Mouse (Mus musculus) adrenal gland, postnatal 14 days (tissue): ENCODE measurements around the gene Adgrl2. TPM values are rescaled to one million over a fixed set of nuclear protein-coding genes. Genes with fewer than 3 reads are reported as not detected.

ENCODE experiments used
- DNase-seq: peaks from one replicate; pipeline ENCODE4 v3.0.0; 2021; ENCODE audit warnings: mixed read lengths
- total RNA-seq: library from RNA; stranded (reverse); gene quantifications from 2 replicates; pipeline ENCODE4 v1.2.3, GENCODE M21; 2021

Adgrl2 gene
- total RNA-seq, 1 experiment from 2014 or later: 73.8 TPM

- no peak for DNase-seq
Measured at GRCm38 (mm10) chr3:148819323-148820046, 170.9 kb downstream of the Adgrl2 start.

- peak; percentile 73 for DNase-seq
Measured at GRCm38 (mm10) chr3:148818414-148819105, 171.8 kb downstream of the Adgrl2 start.

- DNase-seq: no peak
Measured at GRCm38 (mm10) chr3:148817491-148817890, 172.9 kb downstream of the Adgrl2 start.

- DNase-seq: no peak
Measured at GRCm38 (mm10) chr3:148813121-148813520, 177.2 kb downstream of the Adgrl2 start.

GRCm38 (mm10) chr3:148812059-148812458 is 178.3 kb downstream of the Adgrl2 start:
- DNase-seq: no peak

- DNase-seq: no peak
Measured at GRCm38 (mm10) chr3:148806977-148807376, 183.4 kb downstream of the Adgrl2 start.

GRCm38 (mm10) chr3:148793286-148793913 is 197.0 kb downstream of the Adgrl2 start:
- no peak for DNase-seq

GRCm38 (mm10) chr3:148770310-148770709 is 220.0 kb downstream of the Adgrl2 start:
- DNase-seq: no peak
